ENCODE assay signal across 8 mouse cellular contexts in genomic region chr5:148820476-148820875, GRCm38 (mm10).
DNase-seq lines count a peak whose midpoint lies in the region; ATAC-seq and TF ChIP-seq lines count a peak whose summit lies in the region.

No protein-coding gene starts in this region.

- H3K27me3 ChIP-seq in lung, embryonic 14.5 days (ENCODE audit: insufficient read depth, low read length), result no peaks in the 10 kb centered on the region
- H3K27me3 ChIP-seq in hindbrain, embryonic 12.5 days, result peaks cover 12% of the 10 kb centered on the region; the same call in 1 of the 2 replicates
- peaks cover 25% of the 10 kb centered on the region for H3K27me3 ChIP-seq in midbrain, embryonic 12.5 days

- H3K4me1 ChIP-seq in lung, embryonic 14.5 days (ENCODE audit: insufficient read depth), result peaks cover 8% of the 10 kb centered on the region
- peaks cover 21% of the 10 kb centered on the region for H3K4me1 ChIP-seq in hindbrain, embryonic 12.5 days
- H3K4me1 ChIP-seq in midbrain, embryonic 12.5 days, result peaks cover 18% of the 10 kb centered on the region

- TF ChIP-seq CTCF in lung, embryonic 14.5 days (IDR thresholded peaks at IDR 0.05; ENCODE audit: low read depth), result no peak

- 14% methylated on average over 20 of the region's 20 CpGs for whole genome bisulfite sequencing in lung, embryonic 14.5 days
- WGBS in hindbrain, embryonic 12.5 days, result 15% methylated on average over 20 of the region's 20 CpGs
- WGBS in midbrain, embryonic 12.5 days, result 22% methylated on average over 20 of the region's 20 CpGs

- H3K9me3 ChIP-seq in lung, embryonic 14.5 days (ENCODE audit: low read depth, low read length), result no peaks in the 10 kb centered on the region
- H3K9me3 ChIP-seq in hindbrain, embryonic 12.5 days (replicated peaks), result no peaks in the 10 kb centered on the region
- H3K9me3 ChIP-seq in midbrain, embryonic 12.5 days, result no peaks in the 10 kb centered on the region

- no peak overlapping the region for H3K9ac ChIP-seq in lung, embryonic 14.5 days
- H3K9ac ChIP-seq in hindbrain, embryonic 12.5 days, result no peak overlapping the region
- no peak overlapping the region for H3K9ac ChIP-seq in midbrain, embryonic 12.5 days (replicated peaks)

- H3K27ac ChIP-seq in lung, embryonic 14.5 days (ENCODE audit: low read depth), result no peak overlapping the region
- H3K27ac ChIP-seq in hindbrain, embryonic 12.5 days, result no peak overlapping the region
- H3K27ac ChIP-seq in midbrain, embryonic 12.5 days (replicated peaks), result no peak overlapping the region

- peak overlapping the region; percentile 37; the same call in 1 of the 2 replicates for H3K4me2 ChIP-seq in lung, embryonic 14.5 days
- H3K4me2 ChIP-seq in hindbrain, embryonic 12.5 days (replicated peaks), result peak overlapping the region; percentile 44
- H3K4me2 ChIP-seq in midbrain, embryonic 12.5 days (replicated peaks), result peak overlapping the region; percentile 43

- intact Hi-C loops in left cerebral cortex, postnatal 4 days (cut with DNase I), result no loop called here

- H3K36me3 ChIP-seq in lung, embryonic 14.5 days (ENCODE audit: insufficient read depth), result no peaks in the 10 kb centered on the region
- no peaks in the 10 kb centered on the region for H3K36me3 ChIP-seq in hindbrain, embryonic 12.5 days
- H3K36me3 ChIP-seq in midbrain, embryonic 12.5 days, result no peaks in the 10 kb centered on the region

- peak; percentile 34 for DNase-seq in lung, embryonic 14.5 days
- DNase-seq in lung, postnatal 10 days, result no peak
- DNase-seq in adrenal gland, postnatal 14 days, result peak; percentile 69
- DNase-seq in ovary, adult 18-20 months (ENCODE audit: low spot score), result no peak
- DNase-seq in frontal cortex, postnatal 10 days (ENCODE audit: low spot score in 2 of 2), result no peak
- DNase-seq in left cerebral cortex, postnatal 4 days, result no peak

- ATAC-seq in lung, embryonic 14.5 days (ENCODE audit: insufficient read depth), result no peak
- ATAC-seq in hindbrain, embryonic 12.5 days (ENCODE audit: low FRiP score), result peak; percentile 70
- peak; percentile 54; the same call in 1 of the 2 replicates for ATAC-seq in midbrain, embryonic 12.5 days (ENCODE audit: low FRiP score, low read depth)

- H3K4me3 ChIP-seq in lung, embryonic 14.5 days (ENCODE audit: low read depth, low read length), result no peak overlapping the region
- H3K4me3 ChIP-seq in hindbrain, embryonic 12.5 days, result no peak overlapping the region
- H3K4me3 ChIP-seq in midbrain, embryonic 12.5 days, result 0 out of 2 replicates have a peak overlapping the region, but pooled peaks have one; percentile 10

Comparison
In these comparisons a context has a peak if more than half of its experiments do, and no peak if none do; other contexts are left out.
1. DNase-seq: peak in lung, embryonic 14.5 days (single experiment) and adrenal gland, postnatal 14 days (single experiment); none in lung, postnatal 10 days (single experiment), ovary, adult 18-20 months (single experiment), frontal cortex, postnatal 10 days (0 of 2) and left cerebral cortex, postnatal 4 days (single experiment).
2. Peak in every context shown above with its lines, with median percentiles within 50 percentile points of each other: H3K4me2 ChIP-seq.